Mouse (Mus musculus) kidney, postnatal 25 days (tissue): Measurements from ENCODE around the gene Foxp4.

Experiments used
- DNase-seq, 2 experiments: peaks; one replicate each; pipeline ENCODE4 v3.0.0; 2021; ENCODE audit warnings: mixed read lengths in 2 of 2

The Foxp4 gene

GRCm38 (mm10) chr17:47929431-47929830 is 5.0 kb upstream of the Foxp4 start:
- DNase-seq, result no peak

- no peak for DNase-seq
Measured at GRCm38 (mm10) chr17:47925988-47926387, 1.5 kb upstream of the Foxp4 start.

GRCm38 (mm10) chr17:47925340-47925926 is 988 bp upstream of the Foxp4 start:
- DNase-seq, result no peak

- DNase-seq, result peak; percentile 60 to 72
Measured at GRCm38 (mm10) chr17:47923678-47924382, 615 bp downstream of the Foxp4 start.

GRCm38 (mm10) chr17:47923011-47923677 is 1.3 kb downstream of the Foxp4 start:
- DNase-seq, result peak; percentile 62 to 79

- DNase-seq, result no peak
Measured at GRCm38 (mm10) chr17:47922579-47922978, 1.9 kb downstream of the Foxp4 start.

GRCm38 (mm10) chr17:47922116-47922515 is 2.3 kb downstream of the Foxp4 start:
- DNase-seq, result no peak

- no peak for DNase-seq
Measured at GRCm38 (mm10) chr17:47921136-47921665, 3.2 kb downstream of the Foxp4 start.

- DNase-seq, result no peak
Measured at GRCm38 (mm10) chr17:47919826-47920225, 4.6 kb downstream of the Foxp4 start.

GRCm38 (mm10) chr17:47917907-47918306 is 6.5 kb downstream of the Foxp4 start:
- no peak for DNase-seq

- DNase-seq, result no peak
Measured at GRCm38 (mm10) chr17:47917212-47917611, 7.2 kb downstream of the Foxp4 start.

GRCm38 (mm10) chr17:47914676-47915219 is 9.7 kb downstream of the Foxp4 start:
- no peak for DNase-seq

GRCm38 (mm10) chr17:47909091-47910001 is 15.1 kb downstream of the Foxp4 start:
- DNase-seq, result peak; percentile 73 to 89

- no peak for DNase-seq
Measured at GRCm38 (mm10) chr17:47908079-47908478, 16.4 kb downstream of the Foxp4 start.

- no peak for DNase-seq
Measured at GRCm38 (mm10) chr17:47907366-47907920, 17.0 kb downstream of the Foxp4 start.

- DNase-seq, result no peak
Measured at GRCm38 (mm10) chr17:47903846-47904680, 20.4 kb downstream of the Foxp4 start.

- peak in 1 of 2 experiments; percentile 27 for DNase-seq
Measured at GRCm38 (mm10) chr17:47901782-47902181, 22.7 kb downstream of the Foxp4 start.

- no peak for DNase-seq
Measured at GRCm38 (mm10) chr17:47900716-47901115, 23.7 kb downstream of the Foxp4 start.

GRCm38 (mm10) chr17:47899156-47899555 is 25.3 kb downstream of the Foxp4 start:
- DNase-seq, result no peak

GRCm38 (mm10) chr17:47897956-47898752 is 26.3 kb downstream of the Foxp4 start:
- DNase-seq, result peak; percentile 50 to 75
